Mouse (Mus musculus) stomach, postnatal 0 days (tissue): Measurements from ENCODE around the gene Pde11a. TPM values are rescaled to one million over a fixed set of nuclear protein-coding genes. Genes with fewer than 3 reads are reported as not detected.

ENCODE experiments used
- ATAC-seq: fragments of 200-750 bp; cut with Nextera tagmentation; 2 replicates; pipeline ENCODE4 v1.8.0; 2017; ENCODE audit not compliant: low FRiP score, low TSS enrichment
- DNase-seq: peaks from one replicate; pipeline ENCODE4 v3.0.0-alpha.2; 2016; ENCODE audit warnings: low spot score
- H3K27ac ChIP-seq: fragments of 300-500 bp; sonication (generic); replicated peaks from 2 replicates; pipeline ENCODE4 v1.5.1; 2014; ENCODE audit warnings: mild to moderate bottlenecking, control low read depth
- H3K27me3 ChIP-seq: fragments of 300-500 bp; sonication (generic); 2 replicates; pipeline ENCODE4 v1.6.1; 2014; ENCODE audit warnings: low read length; ENCODE audit not compliant: control insufficient read depth, insufficient read depth
- H3K36me3 ChIP-seq: fragments of 300-500 bp; sonication (generic); 2 replicates; pipeline ENCODE4 v1.6.1; 2014; ENCODE audit warnings: low read length, mixed read lengths; ENCODE audit not compliant: control insufficient read depth, insufficient read depth
- H3K4me1 ChIP-seq: fragments of 300-500 bp; sonication (generic); replicated peaks from 2 replicates; pipeline ENCODE4 v1.6.1; 2014; ENCODE audit warnings: antibody characterized with exemption; ENCODE audit not compliant: control insufficient read depth, insufficient read depth
- H3K4me2 ChIP-seq: fragments of 300-500 bp; sonication (generic); replicated peaks from 2 replicates; pipeline ENCODE4 v1.6.1; 2014; ENCODE audit warnings: low read depth, mild to moderate bottlenecking, control low read depth, moderate library complexity
- H3K4me3 ChIP-seq: fragments of 300-500 bp; sonication (generic); 2 replicates; pipeline ENCODE4 v1.5.1; 2014; ENCODE audit warnings: low read depth, low read length, control low read depth
- H3K9ac ChIP-seq: fragments of 300-500 bp; sonication (generic); 2 replicates; pipeline ENCODE4 v1.6.1; 2014; ENCODE audit warnings: mild to moderate bottlenecking, low read length, control low read depth, mixed read lengths
- H3K9me3 ChIP-seq: fragments of 300-500 bp; sonication (generic); 2 replicates; pipeline ENCODE4 v1.6.1; 2016; ENCODE audit warnings: low read length; ENCODE audit not compliant: control insufficient read depth
- CTCF ChIP-seq: IDR thresholded peaks from 2 replicates; pipeline ENCODE4 v1.5.1; 2016; ENCODE audit warnings: antibody characterized with exemption, low read depth, mild to moderate bottlenecking, moderate library complexity
- EP300 ChIP-seq: optimal IDR thresholded peaks from 2 replicates; pipeline ENCODE3; 2016; ENCODE audit warnings: antibody characterized with exemption
- WGBS: fragments of 180-500 bp; shearing (Covaris S2); extraction: QIAGEN DNeasy Blood & Tissue Kit; methylation state at CpG from one replicate; pipeline ENCODE4 v1.1.7; 2014; 5-methylcytosine and 5-hydroxymethylcytosine counted together
- polyA plus RNA-seq: library from polyadenylated mRNA; unstranded; fragments of >200 nt; fragmentation: Nextera tagmentation; extraction: Ambion mirVana; gene quantifications from 2 replicates; pipeline ENCODE4 v1.2.1, GENCODE M21; 2015

Pde11a gene
- polyA plus RNA-seq, 1 experiment from 2014 or later, result 0.12 TPM

GRCm38 (mm10) chr2:76051385-76051784, 287.2 kb downstream of the Pde11a start:
- H3K27ac ChIP-seq, result no peak overlapping the region
- no peak overlapping the region for H3K4me3 ChIP-seq
- no peaks in the 10 kb centered on the region for H3K4me1 ChIP-seq
- no peaks in the 10 kb centered on the region for H3K27me3 ChIP-seq
- no peak overlapping the region for H3K9ac ChIP-seq
- H3K4me2 ChIP-seq, result no peak overlapping the region
- ATAC-seq (no peak), DNase-seq (no peak)
- TF ChIP-seq CTCF (peak; percentile 41), EP300 (no peak)
- no peaks in the 10 kb centered on the region for H3K9me3 ChIP-seq
- no peaks in the 10 kb centered on the region for H3K36me3 ChIP-seq
- 54% methylated on average over 11 of the region's 11 CpGs for WGBS

GRCm38 (mm10) chr2:76050911-76051310, 287.7 kb downstream of the Pde11a start:
- no peaks in the 10 kb centered on the region for H3K27me3 ChIP-seq
- H3K9me3 ChIP-seq, result no peaks in the 10 kb centered on the region
- TF ChIP-seq EP300 (no peak), CTCF (no peak)
- H3K4me2 ChIP-seq, result no peak overlapping the region
- WGBS, result 65% methylated on average over 4 of the region's 4 CpGs
- H3K4me3 ChIP-seq, result no peak overlapping the region
- H3K27ac ChIP-seq, result no peak overlapping the region
- no peaks in the 10 kb centered on the region for H3K36me3 ChIP-seq
- H3K9ac ChIP-seq, result no peak overlapping the region
- no peak for ATAC-seq
- no peaks in the 10 kb centered on the region for H3K4me1 ChIP-seq
- no peak for DNase-seq

- Histone ChIP-seq H3K4me2 (no peak overlapping the region), H3K4me1 (no peaks in the 10 kb centered on the region), H3K27me3 (no peaks in the 10 kb centered on the region), H3K4me3 (no peak overlapping the region), H3K27ac (no peak overlapping the region), H3K9ac (no peak overlapping the region), H3K36me3 (no peaks in the 10 kb centered on the region), H3K9me3 (no peaks in the 10 kb centered on the region)
- DNase-seq, result no peak
- no peak for TF ChIP-seq EP300
- TF ChIP-seq CTCF, result no peak
- WGBS, result 76% methylated on average over 10 of the region's 10 CpGs
- no peak for ATAC-seq
Measured at GRCm38 (mm10) chr2:76050092-76050491, 288.5 kb downstream of the Pde11a start.

GRCm38 (mm10) chr2:76049529-76049928, 289.0 kb downstream of the Pde11a start:
- H3K9ac ChIP-seq, result no peak overlapping the region
- no peaks in the 10 kb centered on the region for H3K27me3 ChIP-seq
- no peak overlapping the region for H3K4me2 ChIP-seq
- TF ChIP-seq EP300 (no peak), CTCF (no peak)
- H3K36me3 ChIP-seq, result no peaks in the 10 kb centered on the region
- no peak overlapping the region for H3K27ac ChIP-seq
- H3K4me1 ChIP-seq, result no peaks in the 10 kb centered on the region
- ATAC-seq (no peak), DNase-seq (no peak)
- no peak overlapping the region for H3K4me3 ChIP-seq
- 76% methylated on average over 8 of the region's 8 CpGs for whole genome bisulfite sequencing
- no peaks in the 10 kb centered on the region for H3K9me3 ChIP-seq

- TF ChIP-seq CTCF, result no peak
- no peak for TF ChIP-seq EP300
- no peak for ATAC-seq
- DNase-seq, result no peak
Measured at GRCm38 (mm10) chr2:76047740-76048139, 290.8 kb downstream of the Pde11a start.

GRCm38 (mm10) chr2:76042210-76042609, 296.4 kb downstream of the Pde11a start:
- DNase-seq (no peak), ATAC-seq (no peak)
- Histone ChIP-seq H3K9me3 (no peaks in the 10 kb centered on the region), H3K36me3 (no peaks in the 10 kb centered on the region), H3K27me3 (no peaks in the 10 kb centered on the region), H3K4me3 (no peak overlapping the region), H3K4me2 (no peak overlapping the region), H3K27ac (no peak overlapping the region), H3K4me1 (no peaks in the 10 kb centered on the region), H3K9ac (no peak overlapping the region)
- WGBS, result 82% methylated on average over 10 of the region's 10 CpGs
- TF ChIP-seq CTCF (no peak), EP300 (no peak)

More at GRCm38 (mm10) chr2:76047740-76048139, 290.8 kb downstream of the Pde11a start:
- 86% methylated on average over 12 of the region's 12 CpGs for WGBS
- Histone ChIP-seq H3K27me3 (no peaks in the 10 kb centered on the region), H3K36me3 (no peaks in the 10 kb centered on the region), H3K27ac (no peak overlapping the region), H3K9me3 (no peaks in the 10 kb centered on the region), H3K4me2 (no peak overlapping the region), H3K4me3 (no peak overlapping the region), H3K9ac (no peak overlapping the region), H3K4me1 (no peaks in the 10 kb centered on the region)
